Mouse (Mus musculus) kidney, embryonic 14.5 days (tissue): ENCODE measurements around the gene Gm21988. TPM values are rescaled to one million over a fixed set of nuclear protein-coding genes. Genes with fewer than 3 reads are reported as not detected.

Source experiments
- ATAC-seq: fragments of 200-750 bp; cut with Nextera tagmentation; 2 replicates; pipeline ENCODE4 v1.8.0; 2017; ENCODE audit warnings: moderate number of reproducible peaks, mild to moderate bottlenecking, moderate TSS enrichment, moderate library complexity; ENCODE audit not compliant: low FRiP score, low TSS enrichment
- H3K27ac ChIP-seq: fragments of 300-500 bp; sonication (generic); 2 replicates; pipeline ENCODE4 v1.5.1; 2014; ENCODE audit warnings: low read depth, mild to moderate bottlenecking, low read length, moderate library complexity, mixed read lengths
- H3K27me3 ChIP-seq: fragments of 300-500 bp; sonication (generic); 2 replicates; pipeline ENCODE4 v1.6.1; 2014; ENCODE audit warnings: mild to moderate bottlenecking, low read length; ENCODE audit not compliant: control insufficient read depth, insufficient read depth
- H3K36me3 ChIP-seq: fragments of 300-500 bp; sonication (generic); 2 replicates; pipeline ENCODE4 v1.6.1; 2014; ENCODE audit warnings: low read length, mixed read lengths; ENCODE audit not compliant: control insufficient read depth, insufficient read depth
- H3K4me1 ChIP-seq: fragments of 300-500 bp; sonication (generic); 2 replicates; pipeline ENCODE4 v1.6.1; 2014; ENCODE audit warnings: low read length, mixed read lengths; ENCODE audit not compliant: control insufficient read depth, insufficient read depth
- H3K4me2 ChIP-seq: fragments of 300-500 bp; sonication (generic); replicated peaks from 2 replicates; pipeline ENCODE4 v1.6.1; 2014; ENCODE audit warnings: low read depth, mild to moderate bottlenecking, low read length
- H3K4me3 ChIP-seq: fragments of 300-500 bp; sonication (generic); 2 replicates; pipeline ENCODE4 v1.5.1; 2014; ENCODE audit warnings: mild to moderate bottlenecking, low read length
- H3K9ac ChIP-seq: fragments of 300-500 bp; sonication (generic); 2 replicates; pipeline ENCODE4 v1.6.1; 2014; ENCODE audit warnings: low read depth, mild to moderate bottlenecking, low read length, moderate library complexity
- H3K9me3 ChIP-seq: fragments of 300-500 bp; sonication (generic); 2 replicates; pipeline ENCODE4 v1.6.1; 2016; ENCODE audit warnings: low read length; ENCODE audit not compliant: control insufficient read depth
- WGBS: fragments of 180-500 bp; shearing (Covaris S2); extraction: QIAGEN DNeasy Blood & Tissue Kit; methylation state at CpG from one replicate; pipeline ENCODE4 v1.1.7; 2014; 5-methylcytosine and 5-hydroxymethylcytosine counted together
- polyA plus RNA-seq: library from polyadenylated mRNA; unstranded; fragments of >200 nt; fragmentation: Nextera tagmentation; extraction: Ambion mirVana; gene quantifications from 2 replicates; pipeline ENCODE4 v1.2.1, GENCODE M21; 2014

Gene Gm21988
- polyA plus RNA-seq, 1 experiment from 2014 or later = 7.8 TPM

DNA sequence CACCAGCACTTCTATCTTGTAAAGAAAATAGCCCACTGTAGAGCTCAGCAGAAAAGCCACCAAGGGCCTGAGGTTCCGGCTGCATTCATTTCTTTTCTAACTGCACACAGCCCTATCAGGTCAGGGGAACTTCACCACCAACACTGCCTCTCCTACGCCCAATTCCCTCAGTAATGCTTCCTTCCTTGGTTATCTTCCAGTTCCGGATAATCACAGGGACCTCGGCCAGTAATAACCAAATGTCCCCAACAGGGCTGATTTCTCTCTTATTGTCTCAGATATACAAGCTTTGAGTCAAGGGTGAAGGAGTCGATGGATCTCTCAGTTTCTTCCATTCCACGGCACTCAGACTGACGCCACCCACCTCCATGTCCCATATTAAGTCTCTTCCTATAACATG is 32.3 kb downstream of the Gm21988 start:
- Histone ChIP-seq H3K36me3 (no peaks in the 10 kb centered on the region), H3K4me1 (no peaks in the 10 kb centered on the region), H3K27ac (no peak overlapping the region), H3K9me3 (no peaks in the 10 kb centered on the region), H3K4me2 (no peak overlapping the region), H3K27me3 (no peaks in the 10 kb centered on the region), H3K4me3 (no peak overlapping the region), H3K9ac (no peak overlapping the region)
- 82% methylated on average over 7 of the region's 7 CpGs for WGBS
- ATAC-seq = no peak

DNA sequence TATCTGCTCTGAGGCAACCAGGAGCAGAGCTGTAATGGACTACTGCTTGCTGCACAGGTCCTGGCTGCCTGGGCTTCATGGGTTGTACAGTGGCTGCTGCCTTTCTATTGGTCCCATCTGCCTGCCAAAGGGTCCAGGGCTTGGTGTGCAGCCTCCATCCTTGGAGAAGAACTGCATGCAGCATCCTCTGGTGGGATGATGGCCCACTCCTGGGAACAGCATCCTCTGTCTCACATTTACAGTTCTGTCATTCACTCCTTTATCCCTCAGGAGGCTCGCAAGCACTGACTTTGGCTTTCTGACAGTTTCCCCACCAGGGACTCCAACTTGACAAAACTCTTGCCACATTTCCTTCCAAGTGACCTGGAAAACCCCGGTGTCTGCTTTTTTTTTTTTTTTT is 32.8 kb downstream of the Gm21988 start:
- WGBS = 81% methylated on average over 2 of the region's 2 CpGs
- no peaks in the 10 kb centered on the region for H3K4me1 ChIP-seq
- H3K4me2 ChIP-seq = no peak overlapping the region
- no peaks in the 10 kb centered on the region for H3K27me3 ChIP-seq
- no peaks in the 10 kb centered on the region for H3K36me3 ChIP-seq
- H3K4me3 ChIP-seq = no peak overlapping the region
- ATAC-seq = no peak
- H3K27ac ChIP-seq = no peak overlapping the region
- no peak overlapping the region for H3K9ac ChIP-seq
- H3K9me3 ChIP-seq = no peaks in the 10 kb centered on the region

DNA sequence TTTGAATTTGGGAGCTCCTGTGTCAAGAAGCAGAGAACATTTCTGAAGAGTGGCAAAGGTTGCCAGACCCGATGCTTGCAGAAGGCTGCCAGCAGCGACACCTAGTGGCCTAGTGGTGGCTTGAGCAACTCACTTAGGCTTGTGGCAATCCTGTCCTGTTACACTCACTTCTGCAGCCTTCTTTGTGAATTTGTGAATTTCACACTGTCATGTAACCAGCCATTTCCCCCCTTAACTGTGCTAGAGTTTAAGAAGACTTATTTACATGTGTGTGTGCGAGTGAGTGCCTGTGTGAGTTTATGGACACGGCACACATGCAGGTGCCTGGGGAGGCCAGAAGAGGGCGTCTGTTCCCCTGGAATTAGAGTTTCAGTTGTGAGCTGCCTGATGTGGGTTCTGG is 37.9 kb downstream of the Gm21988 start:
- Histone ChIP-seq H3K9ac (no peak overlapping the region), H3K36me3 (no peaks in the 10 kb centered on the region), H3K27ac (no peak overlapping the region), H3K4me3 (no peak overlapping the region), H3K4me2 (no peak overlapping the region), H3K9me3 (no peaks in the 10 kb centered on the region), H3K4me1 (peaks cover 9% of the 10 kb centered on the region), H3K27me3 (no peaks in the 10 kb centered on the region)
- ATAC-seq = peak; percentile 68; the same call in 1 of the 2 replicates
- WGBS = 37% methylated on average over 5 of the region's 5 CpGs

DNA sequence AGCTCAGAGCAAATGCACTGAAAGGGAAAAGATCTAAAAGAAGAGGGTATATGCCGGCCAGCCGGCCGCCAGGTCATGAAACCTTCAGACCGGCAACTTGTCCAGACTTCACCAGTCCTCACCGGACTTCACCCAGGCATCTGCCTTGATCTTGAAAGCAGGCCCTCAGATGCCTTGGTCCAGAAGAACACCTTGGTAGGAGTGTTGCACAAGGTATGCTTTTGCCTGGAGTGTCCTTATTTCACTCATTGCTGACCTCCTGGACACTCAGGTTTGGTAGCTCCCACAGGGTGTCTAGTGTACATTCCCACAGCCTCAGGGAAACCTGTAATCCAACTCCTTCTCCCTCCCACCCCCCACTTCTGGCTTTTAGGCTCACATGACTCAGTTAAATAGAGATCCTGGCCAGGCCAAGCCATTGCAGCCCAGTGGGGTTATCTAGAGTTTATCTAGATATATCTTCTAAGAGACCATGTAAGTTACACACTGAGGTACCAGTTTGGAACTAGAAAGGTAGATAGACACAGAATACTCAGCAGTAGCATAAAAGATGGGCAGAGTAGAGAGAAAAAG is 39.5 kb downstream of the Gm21988 start:
- 0 out of 2 replicates have a peak overlapping the region, but pooled peaks have one; percentile 10 for H3K4me2 ChIP-seq
- WGBS = 58% methylated on average over 5 of the region's 5 CpGs
- H3K4me3 ChIP-seq = no peak overlapping the region
- H3K9me3 ChIP-seq = no peaks in the 10 kb centered on the region
- peak; percentile 47; the same call in 1 of the 2 replicates for ATAC-seq
- no peaks in the 10 kb centered on the region for H3K27me3 ChIP-seq
- no peak overlapping the region for H3K9ac ChIP-seq
- peak overlapping the region; percentile 39; the same call in 1 of the 2 replicates for H3K27ac ChIP-seq
- H3K36me3 ChIP-seq = no peaks in the 10 kb centered on the region
- H3K4me1 ChIP-seq = peaks cover 9% of the 10 kb centered on the region

DNA sequence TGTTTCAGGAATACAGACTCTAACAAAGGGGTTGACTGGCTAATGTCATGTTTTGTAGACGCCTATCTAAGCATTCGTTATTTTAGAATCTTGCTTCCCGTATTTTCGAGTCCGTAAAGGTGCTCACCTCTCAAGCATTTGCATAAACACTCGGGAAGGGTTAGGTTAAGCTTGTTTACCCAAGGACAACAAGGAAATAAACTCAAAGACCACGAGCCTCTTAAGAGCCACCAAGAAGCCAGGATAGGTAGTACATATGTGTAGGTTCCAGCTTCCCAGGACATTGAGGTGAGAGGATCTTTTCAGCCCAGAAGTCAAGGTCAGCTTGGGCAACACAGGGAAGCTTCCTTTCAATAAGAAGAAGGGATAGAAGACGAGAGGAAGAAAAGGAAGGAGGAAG is 40.5 kb downstream of the Gm21988 start:
- no peaks in the 10 kb centered on the region for H3K36me3 ChIP-seq
- no peak for ATAC-seq
- H3K27ac ChIP-seq = peak overlapping the region; percentile 39; the same call in 1 of the 2 replicates
- H3K9me3 ChIP-seq = no peaks in the 10 kb centered on the region
- H3K27me3 ChIP-seq = no peaks in the 10 kb centered on the region
- no peak overlapping the region for H3K4me2 ChIP-seq
- no peak overlapping the region for H3K9ac ChIP-seq
- H3K4me1 ChIP-seq = peaks cover 9% of the 10 kb centered on the region
- no peak overlapping the region for H3K4me3 ChIP-seq
- 76% methylated on average over 8 of the region's 8 CpGs for WGBS

DNA sequence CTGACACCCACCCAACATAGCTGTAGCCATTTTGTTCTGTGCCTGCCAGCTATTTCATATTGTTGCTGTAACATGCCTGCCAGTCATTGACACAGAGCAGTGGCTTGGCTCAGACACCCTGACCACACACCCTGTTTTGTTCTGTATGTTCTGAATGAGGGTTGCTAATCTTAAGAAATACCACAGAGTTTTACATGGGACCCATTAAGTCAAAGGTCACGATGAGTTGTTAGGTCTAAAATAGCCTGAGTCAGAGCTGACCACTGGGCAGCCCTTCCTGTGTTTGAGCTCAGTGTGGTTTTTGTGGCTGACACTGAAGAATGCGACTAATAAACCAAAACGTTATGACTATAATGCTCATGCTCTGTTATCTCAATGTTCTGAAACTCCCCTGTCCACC is 41.3 kb downstream of the Gm21988 start:
- no peaks in the 10 kb centered on the region for H3K27me3 ChIP-seq
- ATAC-seq = no peak
- no peak overlapping the region for H3K9ac ChIP-seq
- H3K36me3 ChIP-seq = no peaks in the 10 kb centered on the region
- no peak overlapping the region for H3K27ac ChIP-seq
- H3K4me3 ChIP-seq = no peak overlapping the region
- WGBS = 90% methylated on average over 3 of the region's 3 CpGs
- H3K9me3 ChIP-seq = no peaks in the 10 kb centered on the region
- H3K4me1 ChIP-seq = peaks cover 14% of the 10 kb centered on the region
- no peak overlapping the region for H3K4me2 ChIP-seq

DNA sequence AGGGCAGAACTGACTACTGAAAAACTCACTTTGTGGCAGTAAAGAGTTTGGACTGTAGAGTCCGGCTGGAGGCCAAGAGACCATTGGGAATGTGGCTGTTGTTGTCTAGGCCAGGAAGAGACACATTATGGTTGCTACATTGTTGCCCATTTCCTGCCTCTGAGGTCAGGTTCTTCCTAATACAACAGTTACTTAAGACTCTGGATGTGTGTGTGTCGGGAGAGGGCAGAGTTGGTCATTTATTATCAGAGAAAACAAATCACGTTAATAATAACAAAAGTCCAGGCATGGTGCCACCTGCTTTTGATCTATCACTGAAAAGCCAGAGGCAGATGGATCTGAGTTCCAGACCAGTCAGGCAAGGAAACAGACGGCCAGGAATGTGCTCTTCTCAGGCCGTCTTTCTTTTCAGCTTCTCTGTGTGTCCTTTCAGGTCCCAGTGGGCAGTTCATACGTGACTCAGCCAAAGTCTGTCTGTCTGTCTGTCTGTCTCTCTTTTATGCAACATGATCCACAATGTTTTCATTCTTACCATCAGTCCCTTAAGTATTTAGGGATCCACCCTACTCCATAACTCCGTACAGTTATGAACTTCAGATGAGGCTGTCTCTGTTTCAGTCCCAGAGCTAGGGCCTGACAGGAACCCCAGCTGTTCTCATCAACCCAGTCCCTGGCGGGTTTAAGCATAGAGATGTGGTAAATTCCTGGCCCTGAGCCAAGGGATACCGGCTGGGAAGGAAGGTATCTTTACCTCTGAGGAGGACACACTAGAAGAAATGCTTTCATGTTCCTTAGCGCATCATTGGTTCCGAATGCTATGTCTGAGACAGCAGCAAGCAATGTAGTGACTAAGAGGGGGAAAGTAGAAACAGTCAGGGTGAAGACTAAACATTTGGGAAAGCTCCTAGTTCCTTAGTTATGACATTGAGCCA is 46.0 kb downstream of the Gm21988 start:
- Histone ChIP-seq H3K9me3 (no peaks in the 10 kb centered on the region), H3K27ac (no peak overlapping the region), H3K9ac (no peak overlapping the region), H3K27me3 (no peaks in the 10 kb centered on the region), H3K4me3 (no peak overlapping the region), H3K4me1 (0 out of 2 replicates have a peak, but pooled peaks cover 5% of the 10 kb centered on the region), H3K4me2 (no peak overlapping the region), H3K36me3 (no peaks in the 10 kb centered on the region)
- WGBS = 32% methylated on average over 11 of the region's 11 CpGs
- ATAC-seq = no peak

DNA sequence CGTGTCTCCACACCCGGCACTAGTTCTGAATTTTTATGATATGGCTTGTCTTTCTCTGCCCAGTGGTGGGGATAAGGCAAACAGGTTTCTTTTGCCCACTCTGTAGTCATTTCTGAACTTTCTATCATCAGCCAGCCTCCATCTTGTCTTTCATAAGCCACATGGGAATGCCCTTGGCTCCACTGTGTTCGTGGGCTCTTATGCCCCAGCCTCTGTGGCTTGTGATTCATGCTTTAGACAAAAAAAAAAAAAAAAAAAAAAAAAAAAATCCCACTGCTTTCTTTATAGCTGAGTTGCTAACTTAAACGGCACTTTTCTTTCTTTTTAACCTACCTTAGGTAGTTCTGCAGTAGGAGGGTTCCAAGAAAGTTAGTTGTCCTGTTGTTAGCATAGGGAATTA is 47.5 kb downstream of the Gm21988 start:
- no peaks in the 10 kb centered on the region for H3K27me3 ChIP-seq
- ATAC-seq = no peak
- no peak overlapping the region for H3K4me3 ChIP-seq
- no peaks in the 10 kb centered on the region for H3K9me3 ChIP-seq
- WGBS = 79% methylated on average over 4 of the region's 4 CpGs
- H3K4me1 ChIP-seq = 0 out of 2 replicates have a peak, but pooled peaks cover 5% of the 10 kb centered on the region
- no peaks in the 10 kb centered on the region for H3K36me3 ChIP-seq
- H3K9ac ChIP-seq = no peak overlapping the region
- no peak overlapping the region for H3K4me2 ChIP-seq
- no peak overlapping the region for H3K27ac ChIP-seq

DNA sequence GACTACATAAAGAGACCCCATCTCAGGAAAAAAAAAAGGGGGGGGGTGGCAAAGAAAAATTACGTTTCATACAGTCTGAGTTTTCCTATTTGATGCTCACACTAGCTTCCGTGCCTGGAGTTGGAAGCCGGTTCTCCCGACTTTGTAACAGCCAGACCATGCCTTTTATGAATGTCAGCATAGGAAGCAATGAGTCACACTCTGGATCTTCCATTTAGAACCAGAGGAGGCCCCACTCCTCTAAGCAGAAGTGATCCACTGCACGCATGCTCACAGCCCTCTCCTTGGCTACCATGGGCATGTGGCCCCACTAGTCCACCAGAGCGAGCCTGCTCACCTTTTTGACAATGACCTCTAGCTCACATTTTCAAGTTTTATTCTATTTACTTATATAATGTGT is 48.4 kb downstream of the Gm21988 start:
- Histone ChIP-seq H3K4me3 (no peak overlapping the region), H3K9me3 (no peaks in the 10 kb centered on the region), H3K9ac (no peak overlapping the region), H3K36me3 (no peaks in the 10 kb centered on the region), H3K4me2 (no peak overlapping the region), H3K27me3 (no peaks in the 10 kb centered on the region), H3K27ac (no peak overlapping the region), H3K4me1 (0 out of 2 replicates have a peak, but pooled peaks cover 5% of the 10 kb centered on the region)
- ATAC-seq = no peak
- 83% methylated on average over 6 of the region's 6 CpGs for WGBS
